Mouse (Mus musculus) layer of hippocampus, adult 2 months (tissue): ENCODE results near the gene Ralb. TPM values are rescaled to one million over a fixed set of nuclear protein-coding genes. Genes with fewer than 3 reads are reported as not detected.

ENCODE experiments used
- DNase-seq, 2 experiments: peaks; one replicate each; pipeline ENCODE4 v3.0.0; 2022; ENCODE audit warnings: low spot score in 2 of 2
- H3K27ac ChIP-seq: fragments of 200-600 bp; 2 replicates; pipeline ENCODE4 v1.8.1; 2022
- H3K4me3 ChIP-seq: fragments of 200-600 bp; 2 replicates; pipeline ENCODE4 v1.8.1; 2022; ENCODE audit warnings: mild to moderate bottlenecking
- CTCF ChIP-seq: fragments of 200-600 bp; conservative IDR thresholded peaks from 2 replicates; pipeline ENCODE4 v1.8.1; 2022; ENCODE audit warnings: antibody characterized with exemption, mild to moderate bottlenecking, moderate library complexity
- total RNA-seq, 2 experiments: library from RNA; stranded (reverse); gene quantifications; 2 replicates each; pipeline ENCODE4 v1.2.3; 2021

The Ralb gene
- total RNA-seq, 2 experiments from 2014 or later: 21.0 to 22.0 TPM

DNA sequence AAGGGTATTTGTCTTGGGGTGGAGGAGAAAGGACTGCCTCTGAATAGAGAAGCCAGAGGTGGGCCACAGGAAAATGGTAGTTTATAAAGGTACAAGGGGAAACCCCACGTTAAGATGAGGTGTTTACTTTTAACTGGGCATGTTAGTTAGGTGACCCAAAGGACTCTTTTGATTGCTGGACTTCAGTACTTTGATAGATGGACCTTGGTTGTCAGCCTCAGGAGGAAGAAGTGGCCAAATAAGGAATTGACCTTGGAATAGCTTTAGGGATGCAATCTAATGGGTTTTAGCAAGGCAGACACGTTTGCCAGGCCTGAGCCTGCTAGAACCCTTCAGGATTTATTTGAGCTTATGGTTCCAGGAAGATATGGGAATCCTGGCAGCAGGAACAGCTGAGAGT is 34.7 kb upstream of the Ralb start:
- no peak for TF ChIP-seq CTCF

GRCm38 (mm10) chr1:119537651-119538050 is 33.1 kb upstream of the Ralb start:
- TF ChIP-seq CTCF: no peak
- Histone ChIP-seq H3K4me3 (no peak overlapping the region), H3K27ac (no peak overlapping the region)
- no peak for DNase-seq

More for the DNA sequence above, 34.7 kb upstream of the Ralb start:
- Histone ChIP-seq H3K4me3 (no peak overlapping the region), H3K27ac (no peak overlapping the region)
- DNase-seq: no peak

DNA sequence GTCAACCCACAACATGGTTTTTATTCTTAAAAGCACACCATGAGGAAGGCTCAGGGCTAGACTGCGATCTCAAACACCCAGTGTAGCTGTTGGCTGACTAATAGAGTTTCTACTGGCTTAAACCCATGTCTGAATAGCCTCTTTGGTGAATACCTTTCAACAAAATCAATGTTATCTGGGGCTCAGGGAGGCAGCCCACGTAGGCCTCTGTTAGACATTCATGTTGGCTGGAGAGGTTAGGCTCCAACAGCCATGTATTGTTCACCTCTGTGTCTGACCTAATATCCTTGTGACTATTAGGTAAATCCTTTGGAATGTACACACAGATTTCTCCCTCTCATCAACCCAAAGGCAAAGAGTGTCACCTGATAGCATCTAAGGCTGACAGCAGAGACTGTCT is 31.5 kb upstream of the Ralb start:
- Histone ChIP-seq H3K4me3 (no peak overlapping the region), H3K27ac (no peak overlapping the region)
- no peak for TF ChIP-seq CTCF
- DNase-seq: no peak

DNA sequence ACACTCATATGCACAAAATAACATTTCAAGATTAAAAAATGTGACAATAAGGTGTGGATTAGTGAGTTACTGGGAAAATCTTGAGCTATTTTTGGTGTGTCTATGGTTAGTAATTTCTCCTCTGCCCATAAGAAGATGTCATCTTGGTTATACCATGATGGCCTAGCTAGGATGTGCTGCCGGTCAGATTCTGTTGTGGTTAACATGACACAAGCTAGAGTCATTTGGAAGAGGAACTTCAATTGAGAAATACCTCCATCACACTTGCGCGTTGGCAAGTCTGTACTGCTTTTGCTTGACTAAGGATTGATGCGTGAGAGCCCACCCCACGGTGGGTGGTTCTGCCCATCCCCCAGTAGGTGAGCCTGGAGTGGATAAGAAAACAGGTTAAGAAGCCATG is 29.7 kb upstream of the Ralb start:
- Histone ChIP-seq H3K27ac (no peak overlapping the region), H3K4me3 (no peak overlapping the region)
- TF ChIP-seq CTCF: no peak
- DNase-seq: no peak

- no peak overlapping the region for H3K4me3 ChIP-seq
- no peak overlapping the region for H3K27ac ChIP-seq
- no peak for TF ChIP-seq CTCF
- DNase-seq: no peak
Observed at GRCm38 (mm10) chr1:119533093-119533805, 28.7 kb upstream of the Ralb start.

- no peak for DNase-seq
- Histone ChIP-seq H3K27ac (no peak overlapping the region), H3K4me3 (no peak overlapping the region)
- no peak for TF ChIP-seq CTCF
Observed at GRCm38 (mm10) chr1:119532165-119532564, 27.6 kb upstream of the Ralb start.

DNA sequence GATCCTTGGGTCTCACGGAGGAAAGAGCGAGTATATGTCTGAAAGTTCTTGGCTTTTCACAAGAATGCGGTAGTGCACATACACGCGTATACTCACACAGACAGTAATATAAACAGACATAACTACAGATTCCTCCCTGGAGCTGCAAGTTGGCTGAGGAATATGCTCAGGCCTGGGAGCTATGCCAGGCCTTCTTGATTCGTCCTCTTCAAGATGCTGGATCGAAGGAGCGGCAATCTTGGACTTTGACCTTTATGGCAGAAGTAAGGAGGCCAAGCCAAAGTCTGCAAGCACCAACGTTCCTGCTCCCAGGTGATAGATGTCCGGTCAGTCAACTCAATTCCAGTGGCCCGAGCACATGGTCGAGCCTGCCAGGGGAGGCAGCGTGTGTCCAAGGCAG is 26.3 kb upstream of the Ralb start:
- DNase-seq: no peak

GRCm38 (mm10) chr1:119525689-119526591 is 21.3 kb upstream of the Ralb start, which contains the start of gene Tmem185b:
Tmem185b (plus strand) TSS chr1:119526160.
- peak; percentile 88 to 89 for DNase-seq
- Histone ChIP-seq H3K4me3 (peak within 1 kb of the TSS; percentile 96), H3K27ac (peak within 1 kb of the TSS; percentile 94)
- no peak for TF ChIP-seq CTCF

More for the DNA sequence above, 26.3 kb upstream of the Ralb start:
- TF ChIP-seq CTCF: no peak
- H3K27ac ChIP-seq: no peak overlapping the region
- H3K4me3 ChIP-seq: no peak overlapping the region

DNA sequence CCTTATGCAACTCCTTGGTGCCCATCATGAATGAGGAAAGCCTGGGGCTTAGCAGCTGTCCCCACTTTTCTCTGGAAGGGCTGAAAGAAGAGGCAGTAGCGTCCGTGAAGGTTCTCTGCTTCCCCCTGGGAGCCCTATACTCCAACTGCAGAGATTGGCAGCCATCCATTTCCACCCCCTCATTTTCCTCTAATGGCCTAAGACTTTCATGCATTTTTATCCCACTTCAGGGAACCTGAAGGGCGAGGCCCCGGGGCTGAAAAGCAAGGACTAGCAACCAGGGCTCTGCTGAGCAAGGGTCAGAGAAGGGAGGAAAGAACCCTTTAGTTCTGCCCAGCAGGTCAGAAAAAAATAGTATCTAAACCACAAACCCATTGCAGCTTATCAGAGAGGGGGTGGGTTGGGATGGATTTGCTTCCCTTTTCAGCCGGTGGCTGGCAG is 20.4 kb upstream of the Ralb start:
- peak in 1 of 2 experiments; percentile 50 for DNase-seq
- Histone ChIP-seq H3K27ac (peak overlapping the region; percentile 94), H3K4me3 (peak overlapping the region; percentile 96)
- peak; percentile 39 for TF ChIP-seq CTCF

DNA sequence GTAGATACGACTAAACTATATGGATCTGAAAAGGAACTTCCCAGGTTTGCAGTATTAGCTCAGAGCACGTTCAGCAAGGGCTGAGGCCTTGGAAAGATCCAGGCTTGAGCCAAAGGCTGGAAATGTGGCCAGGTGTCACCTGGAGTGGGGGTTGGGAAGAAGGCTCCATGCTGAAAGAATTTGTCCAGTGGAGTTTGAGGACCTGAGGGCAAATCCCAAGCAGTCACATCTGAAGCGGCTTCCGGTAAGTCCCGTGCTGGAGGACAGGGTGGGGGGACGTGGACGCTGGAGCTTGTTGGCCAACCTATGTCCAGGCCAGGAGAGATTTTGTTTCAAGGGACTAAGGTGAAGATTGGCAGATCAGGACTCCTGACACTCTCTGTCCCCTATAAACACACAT is 19.2 kb upstream of the Ralb start:
- no peak overlapping the region for H3K4me3 ChIP-seq
- H3K27ac ChIP-seq: no peak overlapping the region
- DNase-seq: no peak
- TF ChIP-seq CTCF: no peak

GRCm38 (mm10) chr1:119523369-119523768 is 18.8 kb upstream of the Ralb start:
- no peak overlapping the region for H3K4me3 ChIP-seq
- TF ChIP-seq CTCF: no peak
- no peak overlapping the region for H3K27ac ChIP-seq
- no peak for DNase-seq

- DNase-seq: no peak
- no peak for TF ChIP-seq CTCF
- Histone ChIP-seq H3K4me3 (no peak overlapping the region), H3K27ac (no peak overlapping the region)
Observed at GRCm38 (mm10) chr1:119522726-119523125, 18.1 kb upstream of the Ralb start.

- Histone ChIP-seq H3K4me3 (no peak overlapping the region), H3K27ac (no peak overlapping the region)
- no peak for TF ChIP-seq CTCF
- DNase-seq: no peak
Observed at GRCm38 (mm10) chr1:119521681-119522080, 17.1 kb upstream of the Ralb start.
